Mouse (Mus musculus): ENCODE measurements around the gene H2-DMa. TPM values are rescaled to one million over a fixed set of nuclear protein-coding genes. Genes with fewer than 3 reads are reported as not detected.

H2-DMa gene
- polyA plus RNA-seq, 1 experiment from 2014 or later: 10.8 TPM

GRCm38 (mm10) chr17:34144960-34145371, 25.6 kb downstream of the H2-DMa start:
- Histone ChIP-seq H3K4me1 (ENCODE audit: control insufficient read depth, insufficient read depth, low read length) (no peaks in the 10 kb centered on the region), H3K4me3 (replicated peaks; ENCODE audit: low read length) (no peak overlapping the region), H3K9me3 (replicated peaks; ENCODE audit: control insufficient read depth, low read length) (no peaks in the 10 kb centered on the region), H3K9ac (ENCODE audit: low read length) (no peak overlapping the region), H3K27me3 (ENCODE audit: control insufficient read depth, insufficient read depth, low read length) (peaks cover 7% of the 10 kb centered on the region; the same call in 1 of the 2 replicates), H3K4me2 (ENCODE audit: low read depth, low read length) (no peak overlapping the region), H3K36me3 (ENCODE audit: control insufficient read depth, insufficient read depth, low read length) (no peaks in the 10 kb centered on the region), H3K27ac (ENCODE audit: low read length) (no peak overlapping the region)
- no peak for ATAC-seq (ENCODE audit: insufficient read depth, low FRiP score)
- 69% methylated on average over 3 of the region's 3 CpGs for WGBS

GRCm38 (mm10) chr17:34152923-34153322, 33.6 kb downstream of the H2-DMa start, which contains the start of gene H2-DMb1:
Gene H2-DMb1 (plus strand): TSS chr17:34153072.
- peak; percentile 71; the same call in 1 of the 2 replicates for ATAC-seq (ENCODE audit: insufficient read depth, low FRiP score)
- Histone ChIP-seq H3K4me2 (ENCODE audit: low read depth, low read length) (no peak within 1 kb of the TSS), H3K9me3 (replicated peaks; ENCODE audit: control insufficient read depth, low read length) (no peaks in the 10 kb centered on the region), H3K27ac (ENCODE audit: low read length) (no peak within 1 kb of the TSS), H3K4me3 (replicated peaks; ENCODE audit: low read length) (no peak within 1 kb of the TSS), H3K4me1 (ENCODE audit: control insufficient read depth, insufficient read depth, low read length) (no peaks in the 10 kb centered on the region), H3K9ac (ENCODE audit: low read length) (no peak within 1 kb of the TSS), H3K27me3 (ENCODE audit: control insufficient read depth, insufficient read depth, low read length) (no peaks in the 10 kb centered on the region), H3K36me3 (ENCODE audit: control insufficient read depth, insufficient read depth, low read length) (no peaks in the 10 kb centered on the region)
- 49% methylated on average over 4 of the region's 4 CpGs for WGBS

GRCm38 (mm10) chr17:34155534-34155933, 36.2 kb downstream of the H2-DMa start:
- H3K27ac ChIP-seq (ENCODE audit: low read length): no peak overlapping the region
- H3K4me1 ChIP-seq (ENCODE audit: control insufficient read depth, insufficient read depth, low read length): no peaks in the 10 kb centered on the region
- H3K9me3 ChIP-seq (replicated peaks; ENCODE audit: control insufficient read depth, low read length): no peaks in the 10 kb centered on the region
- ATAC-seq (ENCODE audit: insufficient read depth, low FRiP score): no peak
- no peak overlapping the region for H3K4me3 ChIP-seq (replicated peaks; ENCODE audit: low read length)
- H3K27me3 ChIP-seq (ENCODE audit: control insufficient read depth, insufficient read depth, low read length): no peaks in the 10 kb centered on the region
- H3K36me3 ChIP-seq (ENCODE audit: control insufficient read depth, insufficient read depth, low read length): no peaks in the 10 kb centered on the region
- H3K9ac ChIP-seq (ENCODE audit: low read length): no peak overlapping the region
- WGBS: 47% methylated on average over 5 of the region's 5 CpGs
- no peak overlapping the region for H3K4me2 ChIP-seq (ENCODE audit: low read depth, low read length)

GRCm38 (mm10) chr17:34164202-34164895, 45.0 kb downstream of the H2-DMa start:
- H3K9me3 ChIP-seq (replicated peaks; ENCODE audit: control insufficient read depth, low read length): no peaks in the 10 kb centered on the region
- H3K27ac ChIP-seq (ENCODE audit: low read length): no peak overlapping the region
- H3K4me3 ChIP-seq (replicated peaks; ENCODE audit: low read length): no peak overlapping the region
- H3K27me3 ChIP-seq (ENCODE audit: control insufficient read depth, insufficient read depth, low read length): no peaks in the 10 kb centered on the region
- no peaks in the 10 kb centered on the region for H3K4me1 ChIP-seq (ENCODE audit: control insufficient read depth, insufficient read depth, low read length)
- H3K4me2 ChIP-seq (ENCODE audit: low read depth, low read length): no peak overlapping the region
- no peak for ATAC-seq (ENCODE audit: insufficient read depth, low FRiP score)
- H3K36me3 ChIP-seq (ENCODE audit: control insufficient read depth, insufficient read depth, low read length): no peaks in the 10 kb centered on the region
- H3K9ac ChIP-seq (ENCODE audit: low read length): no peak overlapping the region
- WGBS: 45% methylated on average over 9 of the region's 9 CpGs

- ATAC-seq (ENCODE audit: insufficient read depth, low FRiP score): no peak
- no peak overlapping the region for H3K4me3 ChIP-seq (replicated peaks; ENCODE audit: low read length)
- 75% methylated on average over 6 of the region's 6 CpGs for WGBS
- H3K4me1 ChIP-seq (ENCODE audit: control insufficient read depth, insufficient read depth, low read length): no peaks in the 10 kb centered on the region
- H3K9me3 ChIP-seq (replicated peaks; ENCODE audit: control insufficient read depth, low read length): no peaks in the 10 kb centered on the region
- no peaks in the 10 kb centered on the region for H3K36me3 ChIP-seq (ENCODE audit: control insufficient read depth, insufficient read depth, low read length)
- H3K9ac ChIP-seq (ENCODE audit: low read length): no peak overlapping the region
- H3K27ac ChIP-seq (ENCODE audit: low read length): no peak overlapping the region
- no peaks in the 10 kb centered on the region for H3K27me3 ChIP-seq (ENCODE audit: control insufficient read depth, insufficient read depth, low read length)
- H3K4me2 ChIP-seq (ENCODE audit: low read depth, low read length): no peak overlapping the region
Measured at GRCm38 (mm10) chr17:34165033-34165730, 45.8 kb downstream of the H2-DMa start.

- H3K4me3 ChIP-seq (replicated peaks; ENCODE audit: low read length): no peak overlapping the region
- ATAC-seq (ENCODE audit: insufficient read depth, low FRiP score): peak; percentile 25; the same call in 1 of the 2 replicates
Measured at GRCm38 (mm10) chr17:34169279-34169678, 49.9 kb downstream of the H2-DMa start.

GRCm38 (mm10) chr17:34170487-34170876, 51.1 kb downstream of the H2-DMa start:
- ATAC-seq (ENCODE audit: insufficient read depth, low FRiP score): no peak
- Histone ChIP-seq H3K4me3 (replicated peaks; ENCODE audit: low read length) (no peak overlapping the region), H3K9ac (ENCODE audit: low read length) (no peak overlapping the region), H3K27me3 (ENCODE audit: control insufficient read depth, insufficient read depth, low read length) (no peaks in the 10 kb centered on the region), H3K27ac (ENCODE audit: low read length) (no peak overlapping the region), H3K4me1 (ENCODE audit: control insufficient read depth, insufficient read depth, low read length) (no peaks in the 10 kb centered on the region), H3K4me2 (ENCODE audit: low read depth, low read length) (no peak overlapping the region), H3K36me3 (ENCODE audit: control insufficient read depth, insufficient read depth, low read length) (no peaks in the 10 kb centered on the region), H3K9me3 (replicated peaks; ENCODE audit: control insufficient read depth, low read length) (no peaks in the 10 kb centered on the region)
- 20% methylated on average over 4 of the region's 4 CpGs for WGBS

More at GRCm38 (mm10) chr17:34169279-34169678, 49.9 kb downstream of the H2-DMa start:
- WGBS: 5% methylated on average over 2 of the region's 2 CpGs
- Histone ChIP-seq H3K36me3 (ENCODE audit: control insufficient read depth, insufficient read depth, low read length) (no peaks in the 10 kb centered on the region), H3K9ac (ENCODE audit: low read length) (no peak overlapping the region), H3K9me3 (replicated peaks; ENCODE audit: control insufficient read depth, low read length) (no peaks in the 10 kb centered on the region), H3K27me3 (ENCODE audit: control insufficient read depth, insufficient read depth, low read length) (no peaks in the 10 kb centered on the region), H3K4me1 (ENCODE audit: control insufficient read depth, insufficient read depth, low read length) (no peaks in the 10 kb centered on the region), H3K4me2 (ENCODE audit: low read depth, low read length) (no peak overlapping the region), H3K27ac (ENCODE audit: low read length) (no peak overlapping the region)

GRCm38 (mm10) chr17:34170877-34171498, 51.6 kb downstream of the H2-DMa start:
- Histone ChIP-seq H3K27ac (ENCODE audit: low read length) (no peak overlapping the region), H3K4me2 (ENCODE audit: low read depth, low read length) (no peak overlapping the region), H3K4me1 (ENCODE audit: control insufficient read depth, insufficient read depth, low read length) (no peaks in the 10 kb centered on the region), H3K27me3 (ENCODE audit: control insufficient read depth, insufficient read depth, low read length) (no peaks in the 10 kb centered on the region), H3K9ac (ENCODE audit: low read length) (no peak overlapping the region), H3K9me3 (replicated peaks; ENCODE audit: control insufficient read depth, low read length) (no peaks in the 10 kb centered on the region), H3K4me3 (replicated peaks; ENCODE audit: low read length) (no peak overlapping the region), H3K36me3 (ENCODE audit: control insufficient read depth, insufficient read depth, low read length) (no peaks in the 10 kb centered on the region)
- WGBS: 39% methylated on average over 13 of the region's 13 CpGs
- ATAC-seq (ENCODE audit: insufficient read depth, low FRiP score): no peak

- Histone ChIP-seq H3K9me3 (replicated peaks; ENCODE audit: control insufficient read depth, low read length) (peaks cover 6% of the 10 kb centered on the region; the same call in 1 of the 2 replicates), H3K9ac (ENCODE audit: low read length) (no peak overlapping the region), H3K27ac (ENCODE audit: low read length) (no peak overlapping the region), H3K4me2 (ENCODE audit: low read depth, low read length) (no peak overlapping the region), H3K36me3 (ENCODE audit: control insufficient read depth, insufficient read depth, low read length) (no peaks in the 10 kb centered on the region), H3K4me1 (ENCODE audit: control insufficient read depth, insufficient read depth, low read length) (no peaks in the 10 kb centered on the region), H3K27me3 (ENCODE audit: control insufficient read depth, insufficient read depth, low read length) (no peaks in the 10 kb centered on the region), H3K4me3 (replicated peaks; ENCODE audit: low read length) (no peak overlapping the region)
- no peak for ATAC-seq (ENCODE audit: insufficient read depth, low FRiP score)
- WGBS: 95% methylated on average over 5 of the region's 5 CpGs
Measured at GRCm38 (mm10) chr17:34172528-34172927, 53.2 kb downstream of the H2-DMa start.

Data from stomach, embryonic 16.5 days (tissue).